Mouse (Mus musculus) midbrain, embryonic 11.5 days (tissue): ENCODE measurements at regions not wholly inside any gene's neighbourhood (a gene's known extent, or its start where the extent isn't known, plus 50 kb on each side); places are given as distances from the start of the nearest gene placed in this dataset.

Source experiments
- ATAC-seq: fragments of 200-750 bp; cut with Nextera tagmentation; 2 replicates; pipeline ENCODE4 v1.8.0; 2017; ENCODE audit warnings: moderate TSS enrichment, moderate library complexity; ENCODE audit not compliant: low FRiP score
- DNase-seq: peaks from one replicate; pipeline ENCODE4 v3.0.0; 2015; ENCODE audit warnings: low spot score; ENCODE audit errors: missing footprints
- H3K27ac ChIP-seq: fragments of 300-500 bp; sonication (generic); 2 replicates; pipeline ENCODE4 v1.5.1; 2014; ENCODE audit warnings: low read depth, low read length
- H3K27me3 ChIP-seq: fragments of 300-500 bp; sonication (generic); 2 replicates; pipeline ENCODE4 v1.6.1; 2014; ENCODE audit warnings: mild to moderate bottlenecking, low read length, moderate library complexity, mixed read lengths; ENCODE audit not compliant: control insufficient read depth, insufficient read depth
- H3K36me3 ChIP-seq: fragments of 300-500 bp; sonication (generic); 2 replicates; pipeline ENCODE4 v1.6.1; 2014; ENCODE audit warnings: mild to moderate bottlenecking, low read length, moderate library complexity, mixed read lengths; ENCODE audit not compliant: control insufficient read depth, insufficient read depth
- H3K4me1 ChIP-seq: fragments of 300-500 bp; sonication (generic); 2 replicates; pipeline ENCODE4 v1.6.1; 2014; ENCODE audit warnings: low read length; ENCODE audit not compliant: control insufficient read depth, insufficient read depth
- H3K4me2 ChIP-seq: fragments of 300-500 bp; sonication (generic); 2 replicates; pipeline ENCODE4 v1.6.1; 2014; ENCODE audit warnings: mild to moderate bottlenecking, moderate library complexity
- H3K4me3 ChIP-seq: fragments of 300-500 bp; sonication (generic); 2 replicates; pipeline ENCODE4 v1.5.1; 2014; ENCODE audit warnings: low read depth, low read length
- H3K9ac ChIP-seq: fragments of 300-500 bp; sonication (generic); 2 replicates; pipeline ENCODE4 v1.6.1; 2014; ENCODE audit warnings: low read length
- H3K9me3 ChIP-seq: fragments of 300-500 bp; sonication (generic); 2 replicates; pipeline ENCODE4 v1.6.1; 2016; ENCODE audit warnings: low read length; ENCODE audit not compliant: control insufficient read depth
- WGBS: fragments of 180-500 bp; shearing (Covaris S2); extraction: QIAGEN DNeasy Blood & Tissue Kit; methylation state at CpG from one replicate; pipeline ENCODE4 v1.1.7; 2014; 5-methylcytosine and 5-hydroxymethylcytosine counted together

DNA sequence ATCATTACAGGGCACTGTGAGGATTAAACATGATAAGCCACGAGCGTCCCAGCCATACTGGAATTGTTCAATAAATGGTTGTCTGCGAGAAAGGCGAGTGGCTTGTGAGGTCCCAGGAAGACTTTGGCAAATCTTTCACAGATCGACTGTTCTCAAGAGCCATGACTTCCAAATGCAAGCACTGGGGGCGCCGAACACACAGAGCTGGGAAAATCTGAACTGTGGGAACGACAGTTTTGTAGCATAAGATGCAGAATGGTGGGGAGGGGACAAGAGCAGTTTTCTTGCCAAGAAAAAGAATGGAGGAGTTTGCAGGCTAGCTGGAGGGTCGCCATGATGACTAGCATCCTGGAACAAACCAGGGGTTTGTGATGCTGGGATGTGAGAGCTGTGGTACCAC is 300.8 kb downstream of the Bcor start:
- 67% methylated on average over 9 of the region's 9 CpGs for WGBS
- peaks cover 14% of the 10 kb centered on the region for H3K27me3 ChIP-seq

DNA sequence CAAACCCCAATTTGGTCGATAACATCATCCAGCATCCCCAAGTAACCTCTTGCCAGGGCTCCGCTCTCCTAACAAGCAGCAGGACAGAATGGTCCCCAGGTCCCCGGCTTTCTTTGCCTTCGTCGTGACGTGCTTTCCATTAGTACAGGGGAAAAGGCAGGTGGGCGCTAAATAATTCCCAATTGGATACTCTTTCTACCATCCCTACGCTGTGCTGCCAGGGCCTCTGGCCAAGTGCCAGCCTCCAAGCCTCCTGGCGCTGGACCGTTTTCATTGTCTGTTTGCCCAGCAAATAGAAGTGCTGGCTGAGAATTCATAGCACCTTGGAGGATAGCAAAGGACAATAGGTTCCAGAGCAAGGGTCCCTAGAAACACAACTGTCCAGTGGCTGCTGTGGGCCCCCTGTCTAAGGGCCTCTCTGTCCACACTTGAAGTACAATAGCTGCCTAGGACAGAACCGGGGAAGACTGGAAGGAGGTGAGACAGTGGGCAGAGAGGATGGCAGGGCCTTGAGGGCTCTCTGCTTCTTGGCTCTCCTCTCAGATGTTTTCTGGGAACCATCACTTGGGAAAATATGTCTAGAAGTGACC is 298.9 kb downstream of the Bcor start:
- WGBS: 59% methylated on average over 11 of the region's 11 CpGs
- Histone ChIP-seq H3K9ac (no peak overlapping the region), H3K4me1 (no peaks in the 10 kb centered on the region), H3K36me3 (no peaks in the 10 kb centered on the region), H3K9me3 (no peaks in the 10 kb centered on the region), H3K27ac (no peak overlapping the region), H3K4me2 (no peak overlapping the region), H3K27me3 (peaks cover 14% of the 10 kb centered on the region), H3K4me3 (no peak overlapping the region)
- DNase-seq (peak; percentile 73), ATAC-seq (no peak)

More for the DNA sequence above, 300.8 kb downstream of the Bcor start:
- DNase-seq (peak; percentile 80), ATAC-seq (no peak)
- Histone ChIP-seq H3K4me3 (no peak overlapping the region), H3K4me2 (no peak overlapping the region), H3K27ac (no peak overlapping the region), H3K36me3 (no peaks in the 10 kb centered on the region), H3K9me3 (no peaks in the 10 kb centered on the region), H3K9ac (no peak overlapping the region), H3K4me1 (no peaks in the 10 kb centered on the region)

GRCm38 (mm10) chrX:11861892-11862291 is 298.3 kb downstream of the Bcor start:
- Histone ChIP-seq H3K27ac (no peak overlapping the region), H3K4me1 (no peaks in the 10 kb centered on the region), H3K36me3 (no peaks in the 10 kb centered on the region), H3K9ac (no peak overlapping the region), H3K9me3 (no peaks in the 10 kb centered on the region), H3K4me2 (no peak overlapping the region), H3K27me3 (peaks cover 14% of the 10 kb centered on the region), H3K4me3 (no peak overlapping the region)
- DNase-seq (peak; percentile 82), ATAC-seq (no peak)
- WGBS: 31% methylated on average over 8 of the region's 8 CpGs

DNA sequence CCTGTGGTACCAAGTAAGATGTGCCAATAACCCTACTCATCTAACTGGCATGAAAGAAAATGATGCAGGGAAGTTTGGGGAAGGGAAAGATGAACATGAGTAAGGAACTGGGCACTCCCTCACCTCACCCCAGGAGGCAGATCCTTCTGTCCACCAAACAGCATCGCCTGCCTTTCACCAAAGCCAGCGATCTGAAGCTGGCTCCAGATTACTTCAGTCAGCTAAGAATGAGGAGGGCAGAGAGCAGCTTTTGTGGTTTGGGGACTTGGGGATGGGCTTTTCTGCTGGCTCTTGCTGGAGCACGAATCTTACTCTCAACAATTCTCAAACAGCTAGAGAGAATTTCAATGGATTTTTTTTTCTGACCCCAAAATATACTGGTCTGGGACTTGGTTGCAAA is 297.0 kb downstream of the Bcor start:
- no peaks in the 10 kb centered on the region for H3K9me3 ChIP-seq
- H3K36me3 ChIP-seq: no peaks in the 10 kb centered on the region
- no peak overlapping the region for H3K9ac ChIP-seq
- H3K27ac ChIP-seq: no peak overlapping the region
- H3K27me3 ChIP-seq: peaks cover 14% of the 10 kb centered on the region
- ATAC-seq: no peak
- H3K4me3 ChIP-seq: no peak overlapping the region
- 15% methylated on average over 3 of the region's 3 CpGs for WGBS
- no peaks in the 10 kb centered on the region for H3K4me1 ChIP-seq
- peak; percentile 79 for DNase-seq
- no peak overlapping the region for H3K4me2 ChIP-seq

DNA sequence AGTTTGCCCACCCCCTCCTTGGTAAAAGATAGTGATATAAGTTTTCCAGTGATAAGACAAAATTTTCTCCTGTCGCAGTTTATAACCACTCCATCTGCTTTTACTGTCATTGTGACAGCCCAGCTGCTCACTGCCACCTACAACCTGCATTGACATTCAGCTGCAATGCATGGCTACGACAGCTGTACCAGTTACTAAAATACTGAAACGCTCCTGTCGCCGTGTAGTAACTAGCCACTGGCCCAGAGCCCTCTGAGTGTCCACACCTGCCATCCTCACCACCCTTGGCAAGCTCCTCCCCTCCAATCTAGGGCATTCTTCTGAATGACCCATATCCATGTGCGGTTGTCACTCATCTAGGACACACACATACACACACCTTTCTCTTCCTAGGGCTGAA is 286.2 kb downstream of the Bcor start:
- H3K4me2 ChIP-seq: no peak overlapping the region
- H3K27me3 ChIP-seq: no peaks in the 10 kb centered on the region
- H3K36me3 ChIP-seq: no peaks in the 10 kb centered on the region
- ATAC-seq: no peak
- H3K9ac ChIP-seq: no peak overlapping the region
- 93% methylated on average over 6 of the region's 6 CpGs for WGBS
- no peak overlapping the region for H3K4me3 ChIP-seq
- H3K27ac ChIP-seq: no peak overlapping the region
- no peak for DNase-seq
- no peaks in the 10 kb centered on the region for H3K4me1 ChIP-seq
- H3K9me3 ChIP-seq: no peaks in the 10 kb centered on the region

GRCm38 (mm10) chrX:11876636-11877035 is 283.5 kb downstream of the Bcor start:
- 92% methylated on average over 7 of the region's 7 CpGs for WGBS
- ATAC-seq (no peak), DNase-seq (no peak)
- no peak overlapping the region for H3K27ac ChIP-seq
- no peaks in the 10 kb centered on the region for H3K36me3 ChIP-seq
- H3K9me3 ChIP-seq: no peaks in the 10 kb centered on the region
- H3K4me1 ChIP-seq: no peaks in the 10 kb centered on the region
- H3K4me3 ChIP-seq: no peak overlapping the region
- H3K9ac ChIP-seq: no peak overlapping the region
- H3K4me2 ChIP-seq: no peak overlapping the region
- H3K27me3 ChIP-seq: no peaks in the 10 kb centered on the region

DNA sequence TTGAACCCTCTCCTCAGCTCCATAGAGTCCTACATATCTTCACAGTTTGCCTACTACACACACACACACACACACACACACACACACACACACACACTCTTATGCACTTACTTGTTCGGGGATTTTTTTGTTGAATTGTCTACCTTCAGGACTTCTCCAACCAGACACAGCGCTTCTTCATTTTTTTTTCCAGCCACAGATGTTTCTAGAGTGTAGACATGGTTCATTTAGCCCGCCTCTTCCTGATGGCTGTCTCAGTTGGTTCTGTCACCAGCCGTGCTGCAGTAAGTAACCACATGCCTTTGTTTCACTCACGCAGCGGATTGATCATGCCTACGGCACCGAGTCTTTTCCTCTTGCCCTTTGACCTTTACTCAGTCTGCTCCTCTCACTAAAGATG is 282.1 kb downstream of the Bcor start:
- ATAC-seq (no peak), DNase-seq (no peak)
- Histone ChIP-seq H3K9ac (no peak overlapping the region), H3K4me2 (no peak overlapping the region), H3K27ac (no peak overlapping the region), H3K9me3 (no peaks in the 10 kb centered on the region), H3K4me1 (no peaks in the 10 kb centered on the region), H3K36me3 (no peaks in the 10 kb centered on the region), H3K4me3 (no peak overlapping the region), H3K27me3 (no peaks in the 10 kb centered on the region)
- 70% methylated on average over 8 of the region's 8 CpGs for WGBS

- DNase-seq: no peak
- ATAC-seq: no peak
- no peaks in the 10 kb centered on the region for H3K36me3 ChIP-seq
- H3K27me3 ChIP-seq: peaks cover 9% of the 10 kb centered on the region
- no peak overlapping the region for H3K9ac ChIP-seq
- H3K4me3 ChIP-seq: no peak overlapping the region
- no peak overlapping the region for H3K27ac ChIP-seq
- WGBS: 88% methylated on average over 1 of the region's 1 CpGs
- H3K4me2 ChIP-seq: no peak overlapping the region
- no peaks in the 10 kb centered on the region for H3K9me3 ChIP-seq
- no peaks in the 10 kb centered on the region for H3K4me1 ChIP-seq
These were observed 279.2 kb downstream of the Bcor start for GRCm38 (mm10) chrX:11880972-11881371.

DNA sequence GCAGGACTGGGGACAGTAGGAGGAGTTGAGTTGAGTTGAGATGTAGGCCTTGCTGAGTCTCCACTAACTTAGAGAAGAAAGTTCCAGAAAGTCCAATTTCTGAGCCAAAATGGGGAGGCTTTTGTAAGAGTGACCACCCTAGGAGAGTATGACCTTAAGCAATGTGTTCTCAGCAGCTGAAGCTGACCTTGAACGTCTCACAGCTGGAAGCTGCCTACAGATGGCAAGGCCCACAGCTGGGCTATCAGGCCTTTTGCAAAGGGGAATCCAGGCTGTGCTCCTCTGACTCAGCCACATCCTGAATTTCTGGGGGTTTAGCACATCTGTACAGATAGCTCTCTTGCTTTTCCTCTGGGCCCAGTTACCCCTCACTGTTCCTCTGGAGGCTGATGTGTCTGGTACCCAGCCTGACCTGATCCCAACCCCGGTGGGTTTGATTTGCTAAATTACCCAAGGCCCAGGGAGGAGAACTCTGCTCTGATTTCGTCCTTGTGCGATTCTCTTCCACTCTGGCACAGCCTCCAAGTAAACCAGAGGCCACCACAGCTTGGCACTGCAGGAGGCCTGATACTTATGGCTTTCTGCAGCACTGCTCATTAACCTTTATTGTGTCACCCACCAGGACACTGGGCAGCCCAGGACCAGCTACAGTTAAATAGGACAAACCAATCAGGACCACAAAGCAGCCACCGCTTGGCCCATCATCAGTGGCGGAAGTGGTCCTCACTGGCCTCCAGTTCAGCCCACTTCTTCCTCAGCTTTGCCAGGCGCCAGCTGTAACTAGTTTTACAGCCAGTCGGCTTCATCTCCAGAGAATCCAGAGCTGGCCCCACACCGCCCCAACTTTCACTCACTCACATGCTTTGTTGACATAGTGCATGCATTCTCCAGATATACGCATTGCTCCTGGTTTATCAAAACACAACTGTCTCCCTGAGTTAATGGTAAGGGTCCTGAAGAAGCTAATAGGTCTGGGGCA is 276.1 kb downstream of the Bcor start:
- H3K27me3 ChIP-seq: peaks cover 9% of the 10 kb centered on the region
- H3K36me3 ChIP-seq: no peaks in the 10 kb centered on the region
- H3K9ac ChIP-seq: no peak overlapping the region
- H3K4me3 ChIP-seq: no peak overlapping the region
- no peaks in the 10 kb centered on the region for H3K9me3 ChIP-seq
- 69% methylated on average over 10 of the region's 10 CpGs for WGBS
- no peaks in the 10 kb centered on the region for H3K4me1 ChIP-seq
- no peak overlapping the region for H3K27ac ChIP-seq
- no peak overlapping the region for H3K4me2 ChIP-seq
- ATAC-seq: no peak
- peak; percentile 80 for DNase-seq
